ENCODE assay signal across 7 mouse cellular contexts in genomic region chr13:102625171-102625835, GRCm38 (mm10).
DNase-seq lines count a peak whose midpoint lies in the region; ATAC-seq lines count a peak whose summit lies in the region.

No protein-coding gene starts in this region.

- H3K9me3 ChIP-seq in hindbrain, embryonic 16.5 days (ENCODE audit: control insufficient read depth, low read length), result no peaks in the 10 kb centered on the region

- ATAC-seq in hindbrain, embryonic 16.5 days, result peak; percentile 77

- H3K27me3 ChIP-seq in hindbrain, embryonic 16.5 days (replicated peaks; ENCODE audit: control insufficient read depth, insufficient read depth, low read length), result no peaks in the 10 kb centered on the region

- H3K4me1 ChIP-seq in hindbrain, embryonic 16.5 days (ENCODE audit: control insufficient read depth, insufficient read depth, low read depth, low read length), result 0 out of 2 replicates have a peak, but pooled peaks cover 2% of the 10 kb centered on the region

- no peak overlapping the region for H3K9ac ChIP-seq in hindbrain, embryonic 16.5 days (ENCODE audit: low read depth, low read length)

- H3K4me3 ChIP-seq in hindbrain, embryonic 16.5 days (ENCODE audit: low read length), result no peak overlapping the region

- WGBS in hindbrain, embryonic 16.5 days, result 65% methylated on average over 8 of the region's 8 CpGs

- H3K4me2 ChIP-seq in hindbrain, embryonic 16.5 days (ENCODE audit: low read length), result no peak overlapping the region

- H3K27ac ChIP-seq in hindbrain, embryonic 16.5 days (ENCODE audit: low read depth, low read length), result peak overlapping the region; percentile 65

- H3K36me3 ChIP-seq in hindbrain, embryonic 16.5 days (ENCODE audit: control insufficient read depth, insufficient read depth, low read length), result no peaks in the 10 kb centered on the region

- peak; percentile 99 for DNase-seq in adipocyte (ENCODE audit: low spot score)
- peak; percentile 87 for DNase-seq in brain, adult 2 months (ENCODE audit: low read depth, low spot score)
- DNase-seq in frontal cortex, postnatal 14 days (ENCODE audit: low spot score in 2 of 2), result peak; percentile 11 to 15
- peak; percentile 62 for DNase-seq in left cerebral cortex, adult 11 months (ENCODE audit: low spot score)
- DNase-seq in lung, postnatal 25 days (ENCODE audit: low spot score), result peak; percentile 93
- DNase-seq in thymus, postnatal 36 days, result no peak

Comparison
In these comparisons a context has a peak if more than half of its experiments do, and no peak if none do; other contexts are left out.
1. DNase-seq: peak in adipocyte (single experiment), brain, adult 2 months (single experiment), frontal cortex, postnatal 14 days (2 of 2), left cerebral cortex, adult 11 months (single experiment) and lung, postnatal 25 days (single experiment); none in thymus, postnatal 36 days (0 of 2).